12 mouse cellular contexts compared by ENCODE assay signal in genomic region chr10:42934672-42935071, GRCm38 (mm10).
DNase-seq lines count a peak whose midpoint lies in the region; TF ChIP-seq lines count a peak whose summit lies in the region.
"Had no signal": no experiment of that assay in that cellular context is flagged by ENCODE, and none has a peak within 500 bp of the region (broad histone marks: within the 10 kb centered on the region; RNA-seq: fewer than 3 reads in every experiment).

No protein-coding gene starts in this region.

- no peak for TF ChIP-seq CTCF in gastrocnemius, adult 2 months (IDR thresholded peaks at IDR 0.05)

- intact Hi-C loops in gastrocnemius, adult 2 months (cut with DNase I) = no loop called here
- intact Hi-C loops in heart, postnatal 36 days (cut with DNase I) = no loop called here

- H3K27ac ChIP-seq in gastrocnemius, adult 2 months = peak overlapping the region; percentile 48
- H3K27ac ChIP-seq: hindbrain, embryonic 10.5 days; midbrain, embryonic 13.5 days had no signal

- peak overlapping the region; percentile 42 for H3K4me3 ChIP-seq in gastrocnemius, adult 2 months
- H3K4me3 ChIP-seq: hindbrain, embryonic 10.5 days; midbrain, embryonic 13.5 days had no signal

- no peak for DNase-seq in gastrocnemius, adult 2 months
- DNase-seq in gastrocnemius, postnatal 10 days = no peak
- peak; percentile 9 for DNase-seq in brain, adult 2 months (ENCODE audit: low read depth, low spot score)
- DNase-seq in heart, postnatal 36 days = peak; percentile 51 to 52
- peak; percentile 38 to 57 for DNase-seq in lung, postnatal 4 days
- no peak for DNase-seq in adrenal gland, adult 8-10 months
- DNase-seq in adrenal gland, adult (ENCODE audit: inconsistent age in 2 of 2, low spot score in 1 of 2) = no peak
- no peak for DNase-seq in spleen, adult 12 weeks (ENCODE audit: low spot score)
- DNase-seq: cerebellum, adult 18-20 months; retina, postnatal 1 day had no signal

Comparison
In these comparisons a context has a peak if more than half of its experiments do, and no peak if none do; other contexts are left out.
1. DNase-seq: peak in brain, adult 2 months (single experiment), heart, postnatal 36 days (2 of 2) and lung, postnatal 4 days (2 of 2); none in gastrocnemius, adult 2 months (single experiment), gastrocnemius, postnatal 10 days (single experiment), adrenal gland, adult 8-10 months (single experiment), adrenal gland, adult (0 of 2) and spleen, adult 12 weeks (single experiment).